Mouse (Mus musculus) right cerebral cortex, postnatal 14 days (tissue): ENCODE data around the gene Clstn2.

Experiments
- DNase-seq: peaks from one replicate; pipeline ENCODE4 v3.0.0; 2022

Clstn2 gene

DNA sequence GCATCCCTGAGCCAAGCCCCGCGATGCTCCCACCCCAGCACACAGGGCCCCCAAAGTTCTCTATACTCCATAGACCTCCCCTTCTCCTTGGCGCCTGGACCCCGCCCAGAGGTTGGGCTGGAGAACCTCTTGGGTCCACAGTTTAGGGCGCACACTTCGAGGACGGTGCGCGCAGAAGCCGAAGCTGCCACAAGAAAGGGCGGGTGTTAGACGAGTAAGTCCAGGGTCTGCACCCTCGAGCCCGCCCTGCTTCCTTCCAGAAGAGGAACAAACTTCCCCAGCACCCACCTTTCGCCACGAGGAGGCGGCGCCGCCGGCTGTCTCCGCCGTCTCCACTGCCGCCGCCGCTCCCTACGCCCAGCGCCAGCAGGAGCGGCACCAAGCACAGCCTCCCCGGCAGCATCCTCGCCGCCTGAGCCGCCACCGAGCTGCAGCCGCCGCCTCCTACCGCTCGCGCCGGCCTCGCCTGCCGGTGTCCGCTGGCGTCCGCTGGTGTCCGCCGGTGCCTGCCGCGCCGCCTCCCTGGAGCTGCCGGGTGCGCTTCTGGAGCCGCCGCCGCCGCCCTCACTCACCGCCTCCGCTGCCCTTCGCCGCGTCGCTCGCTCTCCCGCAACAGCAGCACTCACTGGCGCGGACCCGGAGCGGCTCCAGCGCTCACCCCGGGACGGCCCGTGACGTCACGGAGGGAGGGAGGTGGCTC lies at the start of gene Clstn2:
TSS of gene Clstn2 (minus strand) at position 609 of the 700 bp plus-strand sequence.
- DNase-seq = peak; percentile 71

DNA sequence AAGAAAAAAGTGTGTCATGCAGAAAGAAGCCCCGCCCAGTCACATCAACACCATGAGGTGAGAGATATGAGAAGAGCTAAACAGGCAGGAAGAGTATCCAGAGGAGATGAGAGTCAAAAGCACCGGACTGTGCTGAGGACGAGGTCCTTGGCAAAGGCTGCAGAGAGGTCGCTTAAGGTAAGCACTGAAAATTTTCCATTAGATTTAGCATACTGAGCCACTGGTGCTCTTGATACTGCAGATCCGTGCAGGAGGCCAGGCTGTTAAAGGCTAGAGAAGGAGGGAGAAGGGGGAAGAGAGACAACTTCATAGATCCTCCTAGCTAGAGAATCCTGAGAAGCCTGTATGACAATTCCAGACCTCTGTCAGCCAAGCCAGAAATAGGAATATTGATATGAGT lies 34.8 kb upstream of the Clstn2 start:
- DNase-seq = no peak

GRCm38 (mm10) chr9:98061646-98062045 lies 28.7 kb upstream of the Clstn2 start:
- no peak for DNase-seq

DNA sequence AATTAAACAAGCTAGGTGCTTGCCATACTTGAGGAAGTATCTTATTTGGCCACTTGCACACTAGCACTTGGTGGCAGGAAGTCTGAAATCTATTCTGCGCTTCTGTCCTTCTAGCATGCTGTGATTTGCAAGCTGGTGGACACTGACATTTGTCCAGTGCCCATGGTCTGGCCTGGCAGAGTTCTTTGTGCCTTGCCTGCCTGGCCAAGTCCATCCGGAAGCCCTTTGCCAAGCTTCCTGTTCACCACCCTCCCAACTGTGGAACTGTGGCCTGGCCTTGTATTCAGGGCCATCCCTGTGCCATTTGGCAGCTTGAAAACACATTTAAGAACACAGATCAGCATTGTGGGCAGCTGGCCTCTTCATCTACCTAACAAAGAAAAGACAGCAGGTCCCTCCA lies 24.3 kb upstream of the Clstn2 start:
- DNase-seq = no peak

DNA sequence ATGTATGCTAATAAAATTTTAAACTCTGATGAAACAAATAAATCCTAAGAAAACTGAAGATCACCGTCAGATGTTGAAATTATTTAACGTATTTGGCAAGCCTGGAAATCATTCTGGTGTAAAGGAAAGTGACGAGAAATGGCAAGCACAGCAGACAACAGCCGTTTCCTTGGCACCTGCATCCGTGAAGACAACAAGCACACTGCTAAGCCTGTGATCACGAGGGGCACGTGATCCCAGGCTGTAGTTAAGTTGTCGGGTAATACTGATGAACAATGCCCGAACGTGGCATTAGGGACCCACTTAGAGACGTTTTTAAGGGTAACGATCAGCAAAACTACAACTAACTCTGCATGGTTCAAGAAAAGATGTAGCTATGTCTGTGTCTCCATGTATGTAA lies 18.4 kb upstream of the Clstn2 start:
- DNase-seq = no peak

GRCm38 (mm10) chr9:98033273-98033855 lies 383 bp upstream of the Clstn2 start:
- DNase-seq = peak; percentile 24

GRCm38 (mm10) chr9:98031898-98032572 lies 946 bp downstream of the Clstn2 start:
- DNase-seq = peak; percentile 40

- DNase-seq = peak; percentile 10
These were observed 2.3 kb downstream of the Clstn2 start for GRCm38 (mm10) chr9:98030715-98031114.

- no peak for DNase-seq
These were observed 7.4 kb downstream of the Clstn2 start for GRCm38 (mm10) chr9:98025548-98025947.

GRCm38 (mm10) chr9:98023069-98023468 lies 9.9 kb downstream of the Clstn2 start:
- no peak for DNase-seq

DNA sequence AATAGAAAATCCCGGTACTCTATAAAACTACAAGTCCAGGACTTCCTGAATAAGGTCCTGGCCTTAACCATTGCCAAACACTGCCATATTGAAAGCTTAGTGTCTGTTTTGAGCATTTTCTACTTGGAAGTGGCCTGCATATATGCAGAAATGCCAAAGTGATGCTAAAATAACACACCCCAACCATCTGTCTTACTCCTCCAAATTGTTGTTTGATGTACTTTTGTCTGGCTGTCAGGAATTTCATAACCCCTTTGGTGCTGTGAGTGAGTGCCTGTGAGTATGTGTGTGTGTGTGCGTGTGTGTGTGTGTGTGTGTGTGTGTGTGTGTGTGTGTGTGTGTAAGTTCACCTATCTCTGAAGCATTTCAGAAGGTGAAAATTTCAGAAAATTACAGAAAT lies 13.1 kb downstream of the Clstn2 start:
- no peak for DNase-seq

- DNase-seq = peak; percentile 17
These were observed 14.3 kb downstream of the Clstn2 start for GRCm38 (mm10) chr9:98018687-98019086.

- no peak for DNase-seq
These were observed 16.4 kb downstream of the Clstn2 start for GRCm38 (mm10) chr9:98016576-98016975.

GRCm38 (mm10) chr9:97996349-97996748 lies 36.6 kb downstream of the Clstn2 start:
- peak; percentile 22 for DNase-seq

DNA sequence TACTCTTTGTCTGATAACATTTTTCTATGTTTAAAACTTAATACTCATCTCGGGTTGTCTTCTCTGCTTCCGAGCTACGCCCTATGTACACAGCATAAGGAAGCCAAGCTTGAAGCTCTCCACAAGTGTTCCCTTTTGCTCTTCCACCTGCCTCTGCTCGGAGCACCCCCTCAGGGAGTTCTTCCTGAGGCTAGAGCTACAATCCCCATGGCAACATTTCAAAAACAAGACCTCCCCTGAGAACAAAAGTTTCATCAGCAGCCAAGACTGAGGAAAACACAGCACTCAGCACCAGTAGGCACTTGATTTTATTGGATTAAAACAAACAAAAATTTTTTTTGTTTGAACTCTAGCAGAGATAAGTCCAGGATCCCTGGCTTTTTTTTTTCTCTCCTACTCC lies 37.3 kb downstream of the Clstn2 start:
- DNase-seq = no peak

- DNase-seq = no peak
These were observed 40.9 kb downstream of the Clstn2 start for GRCm38 (mm10) chr9:97992131-97992530.

- DNase-seq = no peak
These were observed 55.6 kb downstream of the Clstn2 start for GRCm38 (mm10) chr9:97977339-97977738.

- DNase-seq = peak; percentile 26
These were observed 58.1 kb downstream of the Clstn2 start for GRCm38 (mm10) chr9:97974801-97975347.

DNA sequence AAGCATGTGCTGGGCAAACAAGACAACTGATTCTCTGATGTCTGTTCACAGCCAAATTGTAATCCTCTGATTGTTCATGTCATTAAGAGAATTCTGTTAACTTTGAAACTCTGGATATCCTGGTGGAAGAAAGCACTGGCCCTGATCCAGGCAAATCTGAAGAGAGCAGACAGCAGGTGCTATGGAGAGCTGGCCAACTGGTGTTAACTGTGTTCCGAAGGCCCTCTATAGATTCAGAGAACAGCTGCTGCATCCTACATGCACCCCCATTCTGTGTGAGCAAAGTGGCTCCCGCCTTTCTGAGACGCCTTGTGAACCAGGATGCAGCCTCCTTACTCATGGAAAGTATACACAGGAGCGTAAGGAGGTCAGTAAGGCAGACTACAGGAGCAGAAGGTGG lies 66.3 kb downstream of the Clstn2 start:
- DNase-seq = peak; percentile 44

DNA sequence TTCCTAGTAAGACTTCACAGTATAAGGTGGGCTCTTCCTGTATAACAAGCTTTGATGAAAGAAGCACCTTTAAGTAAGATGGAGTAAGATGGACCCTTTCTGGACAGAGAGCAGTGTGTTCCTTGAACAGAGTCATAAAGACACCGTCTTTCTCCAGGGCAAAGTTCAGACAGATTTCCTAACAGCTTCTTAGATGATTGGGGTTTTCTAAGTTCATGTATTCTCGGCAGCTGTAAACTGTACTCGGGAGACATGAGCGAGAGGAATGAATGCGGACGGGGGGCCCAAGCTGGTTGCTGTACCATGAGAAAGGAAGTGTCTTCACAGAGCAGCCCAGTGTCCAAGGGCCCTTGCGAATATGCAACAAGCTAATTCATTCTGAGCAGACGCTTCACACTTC lies 75.5 kb downstream of the Clstn2 start:
- no peak for DNase-seq

GRCm38 (mm10) chr9:97956407-97957106 lies 76.4 kb downstream of the Clstn2 start:
- no peak for DNase-seq

- no peak for DNase-seq
These were observed 79.1 kb downstream of the Clstn2 start for GRCm38 (mm10) chr9:97953746-97954359.
